Mouse (Mus musculus) ES-E14 (cell line): Measurements from ENCODE around the gene Map2k7. TPM values are rescaled to one million over a fixed set of nuclear protein-coding genes. Genes with fewer than 3 reads are reported as not detected.
A peak's percentile ranks its signal among the peaks of the same experiment; 100 is the strongest.

Experiments
- DNase-seq: peaks from one replicate; pipeline ENCODE4 v3.0.0-alpha.2; 2013; ENCODE audit warnings: low read depth, low spot score
- H3K27ac ChIP-seq: 2 replicates; pipeline ENCODE4 v1.5.1; 2012; ENCODE audit warnings: low read depth, mild to moderate bottlenecking, low read length, moderate library complexity, mixed read lengths; ENCODE audit not compliant: poor library complexity, insufficient read depth, severe bottlenecking
- H3K36me3 ChIP-seq: 2 replicates; pipeline ENCODE4 v1.6.1; 2012; ENCODE audit warnings: mild to moderate bottlenecking, low read length, moderate library complexity, mixed read lengths; ENCODE audit not compliant: control insufficient read depth, poor library complexity, insufficient read depth, severe bottlenecking
- H3K4me1 ChIP-seq, 2 experiments: fragments of 150-350 bp in 1 of 2; sonication (generic) in 1 of 2; 2 replicates each; pipeline ENCODE4 v1.6.1; 2012; ENCODE audit warnings: low read length in 2 of 2, mild to moderate bottlenecking in 1 of 2, mixed read lengths in 1 of 2; ENCODE audit not compliant: control insufficient read depth in 2 of 2, insufficient read depth in 2 of 2, poor library complexity in 1 of 2
- H3K4me3 ChIP-seq, 2 experiments: fragments of 150-350 bp in 1 of 2; sonication (generic) in 1 of 2; 2 replicates each; pipeline ENCODE4 v1.5.1; 2012; ENCODE audit warnings: low read length in 2 of 2, low read depth in 1 of 2, mild to moderate bottlenecking in 1 of 2, mixed read lengths in 1 of 2; ENCODE audit not compliant: insufficient read depth in 1 of 2, poor library complexity in 1 of 2, severe bottlenecking in 1 of 2
- H3K9ac ChIP-seq: 2 replicates; pipeline ENCODE4 v1.6.1; 2012; ENCODE audit warnings: low read depth, mild to moderate bottlenecking, low read length, mixed read lengths; ENCODE audit not compliant: poor library complexity, insufficient read depth, severe bottlenecking
- H3K9me3 ChIP-seq: fragments of 150-350 bp; sonication (generic); 2 replicates; pipeline ENCODE4 v1.6.1; 2012; ENCODE audit warnings: low read depth, mild to moderate bottlenecking, low read length; ENCODE audit not compliant: control insufficient read depth, insufficient read depth
- CHD2 ChIP-seq: IDR thresholded peaks from 2 replicates; pipeline ENCODE4 v1.6.1; 2014; ENCODE audit warnings: mild to moderate bottlenecking, low read depth, low read length, inconsistent platforms
- HCFC1 ChIP-seq: IDR thresholded peaks from 2 replicates; pipeline ENCODE4 v1.6.1; 2012; ENCODE audit warnings: low read length, inconsistent platforms, borderline replicate concordance; ENCODE audit not compliant: insufficient read depth
- MAFK ChIP-seq: IDR thresholded peaks from 2 replicates; pipeline ENCODE4 v1.6.1; 2014; ENCODE audit warnings: mild to moderate bottlenecking, low read depth, low read length, inconsistent platforms; ENCODE audit not compliant: insufficient read depth
- ZC3H11A ChIP-seq: IDR thresholded peaks from 2 replicates; pipeline ENCODE4 v1.6.1; 2012; ENCODE audit warnings: low read depth, mild to moderate bottlenecking, inconsistent platforms, low read length, borderline replicate concordance
- ZNF384 ChIP-seq: IDR thresholded peaks from 2 replicates; pipeline ENCODE4 v1.6.1; 2012; ENCODE audit warnings: low read depth, low read length, inconsistent platforms
- in situ Hi-C, 2 experiments: fragments of 600-800 bp; cut with MboI; formaldehyde crosslinking; loops; one replicate each; pipeline ENCODE4 v1.15.1; 2025; ENCODE audit warnings: low sequenced_read_pairs in 2 of 2, inconsistent platforms in 1 of 2; ENCODE audit not compliant: unreplicated experiment in 2 of 2
- total RNA-seq: library from RNA; depleted of rRNA; stranded (reverse); fragments of 300-350 nt; gene quantifications from 2 replicates; pipeline ENCODE4 v1.2.3, GENCODE M21; 2012; rRNA removed

Map2k7 gene
- 21.0 and 22.0 TPM in 2 replicates for total RNA-seq

- peak within 1 kb of the TSS; percentile 69 for H3K27ac ChIP-seq
- in situ Hi-C loops = no loop called here
- H3K9ac ChIP-seq = peak within 1 kb of the TSS; percentile 92
- peaks cover 7% of the 10 kb centered on the region for H3K36me3 ChIP-seq
- peak within 1 kb of the TSS; percentile 64 to 81 for H3K4me3 ChIP-seq
- peak; percentile 99 for DNase-seq
- peaks cover 0 to 2% of the 10 kb centered on the region in 2 experiments; a peak in 2 of 4 replicates for H3K4me1 ChIP-seq
- no peaks in the 10 kb centered on the region for H3K9me3 ChIP-seq
- no peak for TF ChIP-seq MAFK
- 0 out of 2 replicates have a peak, but pooled peaks have one; percentile 28 for TF ChIP-seq CHD2
- TF ChIP-seq HCFC1 = peak; percentile 70
- TF ChIP-seq ZNF384 = peak; percentile 91
- no peak for TF ChIP-seq ZC3H11A
Observed at GRCm38 (mm10) chr8:4238434-4239192, at the start of gene Map2k7, which contains the start of gene Gm49320. TSS of gene Map2k7 (plus strand) at chr8:4238740. TSS of gene Gm49320 (plus strand) at chr8:4238865.

DNA sequence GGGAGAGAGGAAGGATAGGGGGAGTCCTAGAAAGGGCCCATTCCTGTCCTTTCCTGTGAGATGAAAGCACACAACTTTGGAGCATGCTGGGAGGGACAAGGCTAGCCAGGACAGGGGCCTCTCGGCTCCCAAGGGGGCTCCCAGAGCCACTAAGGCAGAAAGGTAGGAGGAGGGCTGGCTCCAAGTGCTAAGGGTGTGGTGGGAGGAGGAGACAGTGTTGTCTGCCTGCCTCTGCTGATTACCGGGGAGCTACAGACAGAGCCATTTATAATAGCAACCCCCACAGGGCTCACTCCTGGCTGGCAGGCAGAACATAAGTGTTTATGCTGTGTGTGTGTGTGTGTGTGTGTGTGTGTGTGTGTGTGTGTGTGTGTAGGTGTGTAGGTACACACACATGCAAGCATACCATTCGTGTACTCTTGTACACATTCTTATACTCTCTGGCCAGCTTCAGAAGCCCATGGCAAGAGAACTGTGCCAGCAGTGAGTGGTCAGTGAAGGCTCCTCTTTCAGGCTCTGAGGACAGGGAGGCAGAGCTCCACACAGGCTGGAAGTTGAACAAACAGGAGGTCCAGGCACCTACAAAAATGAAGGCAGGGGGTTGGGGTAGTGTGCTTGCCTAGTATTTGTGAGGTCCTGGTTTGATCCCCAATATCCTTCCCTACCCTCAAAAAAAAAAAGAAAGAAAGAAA lies 49.4 kb upstream of the Map2k7 start:
- Histone ChIP-seq H3K9ac (no peak overlapping the region), H3K36me3 (no peaks in the 10 kb centered on the region), H3K4me1 (peaks cover 0 to 13% of the 10 kb centered on the region in 2 experiments; a peak in 2 of 4 replicates), H3K27ac (no peak overlapping the region), H3K4me3 (no peak overlapping the region), H3K9me3 (no peaks in the 10 kb centered on the region)
- DNase-seq = no peak
- TF ChIP-seq ZC3H11A (no peak), HCFC1 (no peak), ZNF384 (no peak), CHD2 (no peak)
- in situ Hi-C loops = no loop called here

DNA sequence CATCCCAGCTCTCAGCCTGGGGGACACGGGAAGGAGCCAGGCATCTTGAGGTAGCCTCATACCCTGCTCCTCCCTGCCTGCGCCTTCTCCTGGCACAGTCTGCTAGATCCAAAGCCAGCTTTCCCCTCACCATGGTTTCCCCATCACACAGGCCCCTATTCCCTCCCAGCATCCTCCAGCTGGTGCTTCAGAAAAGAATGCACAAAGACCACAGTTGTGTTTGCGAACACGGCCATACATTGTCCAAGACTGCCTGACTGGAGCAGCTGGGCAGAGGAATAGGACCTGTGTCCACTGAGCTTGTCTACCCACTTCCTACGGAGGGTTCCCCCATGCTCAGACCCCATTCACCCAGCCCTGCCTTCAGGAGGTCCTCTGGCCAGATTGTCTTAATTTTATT lies 46.2 kb upstream of the Map2k7 start:
- in situ Hi-C loops = no loop called here
- no peak overlapping the region for H3K4me3 ChIP-seq
- TF ChIP-seq HCFC1 = no peak
- no peak for TF ChIP-seq CHD2
- no peak for TF ChIP-seq ZC3H11A
- no peak for TF ChIP-seq ZNF384
- TF ChIP-seq MAFK = no peak
- H3K4me1 ChIP-seq = peaks cover 0 to 13% of the 10 kb centered on the region in 2 experiments; a peak in 2 of 4 replicates
- no peaks in the 10 kb centered on the region for H3K36me3 ChIP-seq
- DNase-seq = no peak
- H3K9me3 ChIP-seq = no peaks in the 10 kb centered on the region
- H3K9ac ChIP-seq = no peak overlapping the region
- H3K27ac ChIP-seq = no peak overlapping the region

DNA sequence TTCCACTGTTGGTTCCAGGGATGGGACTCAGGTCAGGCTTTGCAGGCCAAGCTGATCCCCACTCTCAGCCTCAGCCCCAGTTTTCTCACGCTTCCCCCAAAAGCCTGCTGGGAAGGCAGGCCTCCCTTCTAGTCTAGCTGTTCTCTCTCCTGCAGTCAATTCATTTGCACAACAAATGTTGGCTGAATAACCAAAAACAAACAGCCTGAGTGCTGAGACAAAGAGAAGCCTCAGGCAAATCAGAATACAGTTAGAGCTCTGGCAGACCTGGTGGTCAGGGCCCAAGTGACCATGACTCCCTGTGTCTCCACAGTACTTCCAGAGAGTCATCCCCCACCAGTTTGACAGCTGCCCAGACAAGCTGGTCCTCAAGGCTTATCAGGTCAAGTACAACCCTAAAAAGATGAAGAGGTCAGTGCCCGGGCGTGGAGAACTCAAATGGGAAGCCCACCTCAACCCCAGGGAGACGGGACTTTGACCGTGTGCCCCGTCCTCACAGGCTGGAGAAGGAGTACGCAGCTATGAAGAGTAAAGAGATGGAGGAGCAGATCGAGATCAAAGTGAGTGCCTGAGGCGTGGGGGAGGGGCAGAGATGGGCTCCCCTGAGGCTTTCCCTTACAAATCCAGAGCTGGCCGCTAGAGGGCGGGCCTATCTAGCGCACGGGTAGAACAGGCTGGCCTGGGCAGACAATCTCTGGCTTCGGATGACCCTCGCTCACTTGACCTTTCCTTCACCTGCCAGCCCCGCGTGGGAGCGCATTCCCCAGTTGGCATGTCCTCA lies 45.5 kb upstream of the Map2k7 start:
- DNase-seq = peak; percentile 78
- in situ Hi-C loops = no loop called here
- Histone ChIP-seq H3K36me3 (no peaks in the 10 kb centered on the region), H3K9me3 (no peaks in the 10 kb centered on the region), H3K4me1 (peaks cover 0 to 13% of the 10 kb centered on the region in 2 experiments; a peak in 2 of 4 replicates), H3K4me3 (peak overlapping the region in 1 of 2 experiments; percentile 24; a peak in 2 of 4 replicates), H3K9ac (no peak overlapping the region), H3K27ac (peak overlapping the region; percentile 7; the same call in 1 of the 2 replicates)
- TF ChIP-seq ZNF384 (no peak), HCFC1 (no peak), CHD2 (peak; percentile 32; the same call in 1 of the 2 replicates), MAFK (no peak), ZC3H11A (peak; percentile 39; the same call in 1 of the 2 replicates)
